Mouse (Mus musculus) lung, adult 2 months (tissue): ENCODE results near the gene Ilf3.

Experiments used
- CTCF ChIP-seq: fragments of 200-500 bp; IDR thresholded peaks from 2 replicates; pipeline ENCODE4 v1.5.1; 2011; ENCODE audit warnings: mild to moderate bottlenecking, low read length, control low read depth; ENCODE audit not compliant: insufficient read depth
- POLR2A ChIP-seq: fragments of 200-500 bp; IDR thresholded peaks from 2 replicates; pipeline ENCODE4 v1.6.1; 2011; ENCODE audit warnings: low read depth, mild to moderate bottlenecking, control low read depth, low read length, borderline replicate concordance; ENCODE audit errors: extremely low read depth

DNA sequence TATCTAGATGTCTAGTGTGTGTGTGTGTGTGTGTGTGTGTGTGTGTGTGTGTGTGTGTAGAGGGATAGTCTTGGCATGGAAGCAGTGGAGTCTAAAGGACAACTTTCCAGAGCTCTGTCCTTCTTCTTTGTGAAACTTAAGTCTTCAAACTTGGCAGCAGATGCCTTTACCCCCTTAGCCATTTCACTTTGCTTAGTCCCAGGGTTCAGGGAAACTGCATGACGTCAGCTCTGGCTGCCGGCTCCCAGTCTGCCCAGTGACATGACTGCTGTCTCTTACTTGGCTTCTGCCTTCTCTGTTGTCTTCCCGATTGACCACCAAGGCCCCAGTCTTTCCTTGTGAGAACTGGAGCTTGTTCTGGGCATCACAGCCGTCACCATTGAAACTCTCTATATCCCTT is 86.9 kb downstream of the Ilf3 start:
- no peak for TF ChIP-seq POLR2A
- TF ChIP-seq CTCF, result no peak
